Mouse (Mus musculus) left cerebral cortex, postnatal 10 days (tissue): ENCODE measurements around the gene Btrc. TPM values are rescaled to one million over a fixed set of nuclear protein-coding genes. Genes with fewer than 3 reads are reported as not detected.

Experiments used
- DNase-seq, 2 experiments: peaks; one replicate each; pipeline ENCODE4 v3.0.0; 2021 to 2022; ENCODE audit warnings: low spot score in 2 of 2, mixed read lengths in 1 of 2; ENCODE audit errors: extremely low spot score in 1 of 2
- intact Hi-C: fragments of 180-260 bp; cut with DNase I; formaldehyde crosslinking; loops from one replicate; pipeline ENCODE4 v1.15.1; 2025
- total RNA-seq, 2 experiments: library from RNA; stranded (reverse); gene quantifications; 2 replicates each; pipeline ENCODE4 v1.2.3; 2021

Gene Btrc
- total RNA-seq, 2 experiments from 2014 or later, result 88.9 to 89.8 TPM

- intact Hi-C loops, result no loop called here
- DNase-seq, result no peak
These were observed 95.2 kb downstream of the Btrc start for GRCm38 (mm10) chr19:45458702-45459101.

GRCm38 (mm10) chr19:45459931-45460665 is 96.6 kb downstream of the Btrc start:
- DNase-seq, result no peak
- intact Hi-C loops, result no loop called here

DNA sequence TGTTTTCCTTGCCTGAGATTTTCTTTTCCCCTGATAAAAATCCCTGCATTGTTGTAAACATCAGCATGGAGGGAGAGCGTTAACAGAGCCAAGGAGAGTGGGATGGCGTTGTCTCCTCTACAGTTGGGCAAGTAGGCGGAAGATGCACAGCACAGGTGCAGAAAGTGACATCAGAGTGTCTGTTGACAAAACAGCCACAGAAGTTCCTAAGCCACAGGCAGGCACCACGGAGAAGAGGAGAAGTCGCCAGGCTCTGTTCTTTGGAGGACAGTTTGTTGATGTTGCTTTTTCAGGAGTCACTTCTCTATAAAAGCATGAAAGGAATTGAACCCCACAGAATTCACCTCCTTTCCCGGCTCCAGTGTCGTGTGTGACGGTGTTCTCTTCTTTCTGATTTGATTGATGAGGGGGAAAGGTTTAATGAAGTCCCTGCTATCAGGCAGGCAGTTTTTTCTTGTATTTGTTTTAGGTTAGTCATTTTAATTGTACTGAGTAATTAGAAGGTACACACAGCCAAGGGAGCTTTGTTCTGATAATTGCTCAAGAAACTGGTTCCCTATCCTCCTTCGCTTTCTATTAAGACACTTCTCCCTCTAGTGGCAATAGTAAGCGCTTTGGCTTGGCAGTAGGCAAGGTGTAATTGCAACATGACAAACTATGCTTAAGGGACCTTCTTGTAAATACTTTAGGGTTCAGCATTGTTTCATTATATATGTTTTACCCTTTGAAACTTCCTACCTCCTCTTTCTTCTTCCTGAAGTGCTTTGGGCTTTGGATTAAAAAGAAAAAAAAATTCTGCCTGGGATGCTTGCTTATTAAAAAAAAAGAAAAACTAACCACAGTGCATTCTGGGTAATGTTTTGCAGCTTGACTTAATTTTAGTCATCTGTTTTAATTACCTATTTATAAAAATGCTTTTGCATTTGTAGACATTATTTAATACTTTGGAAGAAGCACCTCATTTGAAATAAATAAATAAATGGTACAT is 97.5 kb downstream of the Btrc start:
- intact Hi-C loops, result no loop called here
- no peak for DNase-seq

DNA sequence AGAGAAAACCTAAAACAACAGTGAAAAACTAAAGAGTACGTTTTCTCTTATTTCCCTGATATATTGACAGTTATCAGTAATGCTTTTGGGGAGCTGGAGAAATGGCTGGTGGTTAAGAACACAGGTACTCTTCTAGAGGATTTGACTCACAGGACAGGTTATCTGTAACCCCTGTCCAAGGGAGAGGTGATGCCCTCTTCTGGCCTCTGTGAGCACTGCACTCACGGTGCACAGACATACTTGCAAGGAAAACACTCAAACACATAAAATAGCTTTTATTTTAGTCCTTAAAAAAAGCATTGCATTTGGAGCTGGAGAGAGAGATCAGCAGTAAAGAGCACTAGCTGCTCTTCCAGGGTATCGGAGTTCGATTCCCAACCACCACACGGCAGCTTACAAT is 106.2 kb downstream of the Btrc start:
- intact Hi-C loops, result no loop called here
- no peak for DNase-seq

DNA sequence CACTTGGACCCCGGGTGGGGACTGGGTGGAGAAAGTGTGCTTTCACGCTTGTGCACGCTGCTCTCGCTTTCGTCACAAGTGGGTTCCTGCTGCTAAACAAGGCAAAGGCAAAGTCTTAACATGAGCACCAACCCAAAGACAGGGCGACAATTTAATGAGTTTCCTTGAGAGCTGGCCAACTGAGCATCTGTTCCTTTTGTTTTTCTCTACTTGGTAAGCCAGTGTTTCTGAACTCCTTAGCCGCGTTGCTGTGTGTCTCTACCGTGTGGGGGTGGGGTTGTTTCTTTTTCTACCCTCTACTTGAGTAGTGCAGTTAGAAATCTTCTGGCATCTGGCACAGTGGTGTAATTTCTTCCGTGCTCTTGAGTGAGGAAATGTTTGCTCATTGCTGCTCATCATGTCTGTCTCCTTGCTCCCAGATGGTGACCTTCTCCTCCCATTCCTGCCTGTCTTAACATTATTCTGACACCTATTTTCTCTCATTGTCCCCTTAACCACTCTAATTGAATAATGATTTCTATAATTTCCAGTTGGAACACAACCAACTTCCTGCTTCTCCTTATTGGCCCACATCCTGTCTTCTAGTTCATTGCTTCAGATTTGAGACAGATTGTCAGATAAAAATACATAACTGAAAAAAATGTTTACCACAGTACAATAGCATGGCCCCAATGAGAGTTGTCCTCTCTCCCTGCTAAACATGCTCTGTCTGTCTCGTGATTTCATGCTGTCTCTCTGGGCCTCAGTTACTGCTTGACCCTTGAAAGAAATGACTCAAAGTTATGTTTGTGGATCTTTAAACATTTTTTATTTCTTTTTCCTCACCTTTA is 109.4 kb downstream of the Btrc start:
- peak in 1 of 2 experiments; percentile 13 for DNase-seq
- intact Hi-C loops, result no loop called here

DNA sequence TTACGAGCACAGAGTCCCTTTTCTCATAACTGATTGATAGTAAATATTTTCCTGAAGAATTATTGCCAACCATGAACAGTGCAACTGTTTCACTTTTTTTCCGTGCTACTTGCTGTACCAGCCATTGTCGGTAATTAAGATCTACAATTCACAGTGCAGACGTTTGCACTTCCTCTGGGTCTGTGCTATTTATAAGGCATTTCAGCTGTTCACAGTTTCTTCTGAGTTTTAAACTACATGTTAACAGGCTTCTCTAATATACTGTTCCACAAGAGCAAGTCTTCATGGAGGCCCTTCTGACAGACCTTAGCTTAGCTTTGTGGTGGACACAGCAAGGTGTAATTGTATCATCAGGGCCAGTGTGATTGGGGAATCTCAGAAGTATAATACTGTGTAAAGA is 111.2 kb downstream of the Btrc start:
- intact Hi-C loops, result no loop called here
- DNase-seq, result no peak

GRCm38 (mm10) chr19:45475928-45476553 is 112.5 kb downstream of the Btrc start:
- intact Hi-C loops, result no loop called here
- DNase-seq, result no peak

DNA sequence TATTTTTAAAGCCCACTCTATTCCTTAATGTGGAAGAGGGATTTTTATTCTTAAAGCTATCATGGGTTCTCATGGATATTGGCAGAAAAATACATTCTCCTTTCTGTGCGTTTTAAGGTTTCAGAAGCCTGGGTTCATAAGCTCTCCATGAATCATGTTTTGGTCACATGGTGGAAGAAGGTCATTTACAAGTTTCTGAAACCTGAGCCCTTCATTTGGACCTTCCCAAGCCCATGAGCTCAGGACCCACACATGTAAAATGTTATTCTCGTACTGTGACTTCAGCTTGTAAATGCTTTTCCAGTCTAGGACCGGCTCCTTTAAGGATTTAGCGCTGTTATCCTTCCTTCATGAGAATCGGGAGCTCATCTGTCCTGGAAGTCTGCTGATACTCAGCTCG is 116.0 kb downstream of the Btrc start:
- no peak for DNase-seq
- intact Hi-C loops, result no loop called here

DNA sequence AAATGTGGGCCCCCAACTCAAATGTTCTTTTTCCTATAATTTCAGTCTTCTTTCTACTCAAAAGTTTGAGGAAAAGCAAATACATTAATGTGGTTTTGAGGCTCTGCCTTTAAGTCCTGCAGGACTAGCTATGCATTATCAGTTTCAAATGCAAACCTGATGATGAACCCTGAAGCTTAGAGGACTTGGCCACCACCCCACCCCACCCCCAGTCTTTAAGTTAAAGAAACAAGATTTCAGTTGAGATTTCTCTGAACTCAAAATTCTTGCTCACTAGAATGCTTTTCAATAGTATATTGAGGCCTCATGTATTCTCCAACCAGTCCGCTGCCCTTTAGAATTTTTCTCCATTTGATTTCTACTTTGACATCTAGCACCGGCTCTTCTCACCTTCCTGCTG is 117.0 kb downstream of the Btrc start:
- intact Hi-C loops, result no loop called here
- no peak for DNase-seq

DNA sequence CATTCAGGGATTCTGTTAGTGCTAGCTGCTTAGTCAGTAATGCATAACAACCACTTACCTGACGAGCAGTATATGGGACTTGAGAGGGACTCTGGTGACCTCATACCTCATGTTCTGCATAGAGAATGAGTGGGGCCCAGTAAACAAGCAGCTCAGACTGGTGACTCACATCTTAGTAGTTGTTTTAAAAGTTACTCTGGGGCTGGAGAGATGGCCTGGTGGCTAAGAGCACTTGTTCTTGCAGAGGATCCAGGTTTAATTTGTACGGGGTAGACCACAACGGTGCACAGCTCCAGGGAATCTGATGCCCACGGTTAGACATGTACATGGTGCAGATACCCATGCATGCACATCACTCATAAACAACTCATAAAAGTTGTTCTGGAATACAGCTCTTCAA is 117.4 kb downstream of the Btrc start:
- no peak for DNase-seq
- intact Hi-C loops, result no loop called here

GRCm38 (mm10) chr19:45483470-45483869 is 119.9 kb downstream of the Btrc start:
- intact Hi-C loops, result no loop called here

DNA sequence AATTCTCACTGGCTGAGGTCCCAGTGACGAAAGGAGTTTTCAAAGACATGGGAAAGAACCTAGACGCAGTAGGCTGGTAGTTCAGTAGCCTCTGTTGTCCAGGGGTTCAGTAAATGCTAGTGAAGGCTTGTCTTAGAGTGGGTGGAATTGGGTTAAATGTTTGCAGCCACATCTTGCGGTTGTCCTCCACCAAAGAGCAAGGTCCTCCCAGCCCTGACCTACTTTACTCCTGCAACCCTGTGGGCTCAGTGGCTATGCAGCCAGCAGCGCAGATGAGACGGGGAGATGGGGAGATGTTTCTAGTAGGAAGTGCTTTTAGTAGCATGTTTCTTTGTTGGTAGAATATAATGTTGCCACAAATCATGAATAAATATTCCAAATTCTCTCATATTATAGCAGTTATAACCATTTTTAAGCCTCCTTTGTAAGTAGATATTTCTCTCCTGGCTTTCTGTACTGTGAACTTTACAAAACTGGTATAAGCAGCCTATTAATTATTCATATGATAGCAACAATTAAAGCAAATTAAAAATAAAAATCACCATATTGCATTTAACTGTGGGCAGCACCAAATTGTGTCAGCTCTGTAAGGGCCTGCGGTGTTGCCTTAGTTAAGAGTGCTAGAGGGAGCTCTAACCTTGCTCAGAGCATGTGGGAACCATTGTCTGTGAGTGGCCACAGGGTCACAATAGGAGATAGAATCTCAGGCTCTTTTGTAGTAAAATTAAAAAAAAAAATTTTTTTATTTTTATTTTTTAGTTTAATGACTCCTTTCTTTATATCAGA is 122.9 kb downstream of the Btrc start:
- no peak for DNase-seq
- intact Hi-C loops, result loop anchor here (5.0 kb wide), 1 partner anchor 56 kb away; no protein-coding TSS in a partner anchor

More at GRCm38 (mm10) chr19:45483470-45483869, 119.9 kb downstream of the Btrc start:
- DNase-seq, result no peak

- DNase-seq, result no peak
- intact Hi-C loops, result loop anchor here (5.0 kb wide), 1 partner anchor 55 kb away; no protein-coding TSS in a partner anchor
These were observed 123.5 kb downstream of the Btrc start for GRCm38 (mm10) chr19:45486992-45487387.

DNA sequence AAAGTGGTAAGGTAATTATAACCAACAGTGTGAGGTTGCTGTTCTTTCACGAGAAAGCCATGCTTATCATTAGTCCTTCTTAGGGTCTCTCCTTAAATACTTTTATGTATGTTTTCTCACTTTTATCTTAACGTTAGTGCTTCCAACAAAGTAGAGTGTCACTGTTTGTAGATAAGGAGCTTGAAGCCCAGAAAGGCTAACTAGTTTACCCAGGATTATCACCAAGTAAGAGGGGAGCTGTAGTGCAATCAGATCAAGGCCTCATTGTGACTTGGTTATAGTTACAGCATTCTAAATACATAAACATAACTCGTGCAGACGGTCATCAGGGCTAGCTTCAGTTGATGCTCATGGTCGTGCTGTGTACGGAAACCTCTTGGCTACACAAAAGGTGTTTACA is 126.4 kb downstream of the Btrc start:
- intact Hi-C loops, result loop anchor here (5.0 kb wide), 1 partner anchor 52 kb away; no protein-coding TSS in a partner anchor
- no peak for DNase-seq

DNA sequence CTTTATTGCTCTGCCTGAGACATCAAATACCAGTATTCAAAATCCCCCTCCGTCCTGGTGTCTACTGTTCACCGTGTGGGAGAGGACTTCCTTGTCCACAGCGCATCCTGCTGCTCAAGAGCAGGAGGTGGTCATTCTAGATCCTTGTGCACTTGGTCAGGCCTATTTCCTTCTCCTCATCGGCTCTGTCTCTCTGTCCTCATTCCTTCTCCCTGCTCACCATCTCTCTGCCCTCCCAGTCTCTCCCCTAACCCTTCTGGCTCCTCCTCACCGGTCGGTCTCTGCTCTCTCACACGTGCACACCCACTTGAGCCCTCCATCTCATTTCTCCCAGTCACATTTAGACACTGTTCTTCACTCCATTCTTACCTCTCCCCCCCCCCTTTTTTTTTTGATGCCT is 127.7 kb downstream of the Btrc start:
- intact Hi-C loops, result no loop called here
- DNase-seq, result no peak

DNA sequence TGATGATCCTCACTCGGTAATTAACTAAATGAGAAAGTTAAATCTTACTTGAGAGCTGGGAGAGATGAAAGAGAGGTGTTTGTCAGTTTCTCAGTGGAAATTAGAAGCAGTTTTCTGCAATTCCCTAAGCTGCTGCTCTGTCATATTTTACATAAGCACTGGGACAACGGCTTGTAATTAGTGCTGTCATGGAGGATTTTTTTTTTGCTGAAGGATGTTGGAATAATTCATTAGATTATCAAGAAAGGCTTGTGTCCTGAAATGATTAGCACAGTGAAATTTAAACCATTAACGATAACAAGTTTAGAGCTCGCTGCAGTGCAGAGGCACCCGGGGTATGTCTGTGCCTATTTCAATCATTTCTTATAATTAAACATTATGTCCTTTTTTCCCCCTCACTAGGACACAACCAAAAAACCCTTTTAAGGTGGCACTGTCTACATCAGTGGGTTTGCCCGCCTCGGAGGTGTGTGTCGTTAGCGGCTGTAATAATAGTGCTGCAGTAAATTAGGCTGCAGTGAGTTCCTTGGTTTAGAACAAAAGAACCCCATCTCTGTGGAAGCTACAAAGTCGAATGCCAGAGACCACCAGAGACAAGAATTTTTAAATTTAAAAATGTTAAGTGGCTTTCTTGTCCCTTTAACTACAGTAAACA is 130.7 kb downstream of the Btrc start:
- intact Hi-C loops, result no loop called here
- DNase-seq, result no peak

- DNase-seq, result no peak
- intact Hi-C loops, result no loop called here
These were observed 141.9 kb downstream of the Btrc start for GRCm38 (mm10) chr19:45505446-45505845.
